Mouse (Mus musculus) megakaryocyte progenitor cell, adult 5-6 weeks (primary cell): Measurements from ENCODE around the gene Dera. TPM values are rescaled to one million over a fixed set of nuclear protein-coding genes. Genes with fewer than 3 reads are reported as not detected.

Source experiments
- ATAC-seq: replicated peaks from 2 replicates; pipeline ENCODE4 v1.8.0; 2016; ENCODE audit warnings: mild to moderate bottlenecking, moderate TSS enrichment, inconsistent platforms; ENCODE audit not compliant: poor library complexity
- total RNA-seq, 2 experiments: library from RNA; stranded (forward) in 1 of 2; stranded (reverse) in 1 of 2; fragments of 157-497, 149-512 nt in 1 of 2; fragments of 200-1000 nt in 1 of 2; gene quantifications; 2 replicates each; pipeline versions ENCODE4 v1.2.3 to v1.2.4; 2015 to 2017

Dera gene
- total RNA-seq, 2 experiments from 2014 or later, result 55.1 to 58.5 TPM

- ATAC-seq, result no peak
Observed at GRCm38 (mm10) chr6:137804121-137804520, 49.8 kb downstream of the Dera start.

- no peak for ATAC-seq
Observed at GRCm38 (mm10) chr6:137804606-137805005, 50.3 kb downstream of the Dera start.

GRCm38 (mm10) chr6:137806342-137806741 is 52.0 kb downstream of the Dera start:
- ATAC-seq, result peak; percentile 50

- no peak for ATAC-seq
Observed at GRCm38 (mm10) chr6:137806806-137807205, 52.5 kb downstream of the Dera start.

GRCm38 (mm10) chr6:137807296-137807695 is 53.0 kb downstream of the Dera start:
- ATAC-seq, result no peak

- no peak for ATAC-seq
Observed at GRCm38 (mm10) chr6:137808706-137809105, 54.4 kb downstream of the Dera start.

GRCm38 (mm10) chr6:137810136-137810535 is 55.8 kb downstream of the Dera start:
- no peak for ATAC-seq

GRCm38 (mm10) chr6:137814006-137814405 is 59.7 kb downstream of the Dera start:
- ATAC-seq, result no peak

- ATAC-seq, result no peak
Observed at GRCm38 (mm10) chr6:137816508-137816907, 62.2 kb downstream of the Dera start.

GRCm38 (mm10) chr6:137822550-137822949 is 68.2 kb downstream of the Dera start:
- ATAC-seq, result no peak

GRCm38 (mm10) chr6:137824046-137825021 is 70.0 kb downstream of the Dera start:
- no peak for ATAC-seq

GRCm38 (mm10) chr6:137825022-137825613 is 70.8 kb downstream of the Dera start:
- ATAC-seq, result peak; percentile 68

- ATAC-seq, result no peak
Observed at GRCm38 (mm10) chr6:137829056-137829776, 74.9 kb downstream of the Dera start.

GRCm38 (mm10) chr6:137836799-137837198 is 82.5 kb downstream of the Dera start:
- ATAC-seq, result peak; percentile 69

GRCm38 (mm10) chr6:137843337-137843736 is 89.0 kb downstream of the Dera start:
- ATAC-seq, result no peak

- ATAC-seq, result no peak
Observed at GRCm38 (mm10) chr6:137857198-137858194, 103.2 kb downstream of the Dera start.

- ATAC-seq, result no peak
Observed at GRCm38 (mm10) chr6:137869903-137870580, 115.7 kb downstream of the Dera start.

GRCm38 (mm10) chr6:137870667-137871066 is 116.3 kb downstream of the Dera start:
- no peak for ATAC-seq

- ATAC-seq, result peak; percentile 95
Observed at GRCm38 (mm10) chr6:137872055-137872735, 117.8 kb downstream of the Dera start.
